Mouse (Mus musculus) olfactory bulb, adult 2 months (tissue): Measurements from ENCODE around the gene Hsf2bp.

Experiments used
- CTCF ChIP-seq: fragments of 200-500 bp; IDR thresholded peaks from 2 replicates; pipeline ENCODE4 v1.5.1; 2012; ENCODE audit warnings: low read depth, mild to moderate bottlenecking, low read length, moderate library complexity; ENCODE audit not compliant: insufficient read depth
- POLR2A ChIP-seq: fragments of 200-500 bp; IDR thresholded peaks from 2 replicates; pipeline ENCODE4 v1.6.1; 2012; ENCODE audit warnings: mild to moderate bottlenecking, low read depth, low read length, moderate library complexity; ENCODE audit not compliant: insufficient read depth

DNA sequence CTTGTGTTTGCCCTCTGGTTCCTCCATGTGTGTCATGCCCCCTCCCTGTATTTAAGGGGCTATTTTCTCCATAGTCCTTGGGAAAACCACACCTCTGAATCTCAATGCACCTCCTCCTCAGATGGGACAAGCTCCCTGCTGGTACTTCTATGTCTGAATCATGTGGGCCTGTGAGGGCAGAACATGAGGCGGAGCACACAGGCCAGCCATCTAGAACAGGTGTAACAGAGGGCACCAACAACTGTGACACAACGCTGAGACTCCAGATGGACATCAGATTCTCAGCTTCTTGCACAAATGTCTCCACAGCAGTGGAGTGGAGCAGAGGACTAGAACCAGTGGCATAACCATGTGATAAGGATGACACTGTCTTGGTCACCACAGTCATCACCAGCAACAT is 65.3 kb downstream of the Hsf2bp start:
- TF ChIP-seq CTCF (no peak), POLR2A (no peak)
